Mouse (Mus musculus): ENCODE measurements around the gene Abraxas1.

DNA sequence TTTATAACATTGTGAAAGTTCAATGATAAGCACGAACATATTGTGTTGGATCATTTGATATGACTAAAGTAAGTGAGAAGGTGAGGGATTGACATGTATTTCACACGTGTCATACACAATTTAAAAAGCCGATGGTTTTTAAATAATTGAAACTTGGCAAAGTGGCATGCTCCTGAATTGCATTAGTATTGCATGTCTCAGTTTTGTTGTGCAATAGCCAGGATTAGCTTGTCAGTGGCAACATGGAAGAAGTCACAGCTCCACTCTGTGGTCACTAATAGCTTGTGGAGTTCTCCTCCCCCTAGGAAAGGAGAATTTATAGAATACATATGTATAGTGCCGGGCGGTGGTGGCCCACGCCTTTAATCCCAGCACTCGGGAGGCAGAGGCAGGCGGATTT lies 610 bp upstream of the Abraxas1 start:
- TF ChIP-seq GATA1 (IDR thresholded peaks at IDR 0.05; ENCODE audit: low read length) (no peak), TAL1 (IDR thresholded peaks at IDR 0.05; ENCODE audit: low read length) (no peak)
